Mouse (Mus musculus): ENCODE measurements around the gene Maz.

Maz gene

DNA sequence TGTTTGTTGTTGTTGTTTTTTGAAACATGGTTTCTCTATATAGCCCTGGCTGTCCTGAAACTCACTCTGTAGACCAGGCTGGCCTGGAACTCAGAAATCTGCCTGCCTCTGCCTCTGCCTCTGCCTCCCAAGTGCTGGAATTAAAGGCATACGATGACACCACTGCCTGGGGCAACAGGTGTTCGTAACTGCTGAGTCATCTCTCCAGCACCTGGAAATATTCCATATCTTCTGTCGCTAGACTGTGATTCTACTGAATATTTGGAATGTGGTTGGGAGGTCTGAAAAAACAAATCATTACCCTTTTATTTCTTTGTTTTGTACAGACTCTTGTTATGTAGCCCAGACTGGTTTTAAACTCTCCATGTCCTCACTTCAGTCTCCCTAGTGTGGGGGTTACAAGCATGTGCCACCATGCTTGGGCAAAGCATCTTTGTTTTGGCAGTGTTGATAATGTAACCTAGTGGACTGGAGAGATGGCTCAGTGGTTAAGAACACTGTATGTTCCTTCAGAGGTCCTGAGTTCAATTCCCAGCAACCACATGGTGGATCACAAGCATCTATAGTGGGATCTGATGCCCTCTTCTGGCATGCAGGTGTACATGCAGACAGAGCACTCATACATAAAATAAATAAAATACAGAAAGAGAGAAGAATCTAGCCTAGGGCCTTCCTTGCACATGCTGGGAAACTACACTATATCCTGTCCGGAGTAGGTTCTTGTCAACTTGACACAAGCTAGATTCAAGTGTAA is 22.5 kb downstream of the Maz start:
- DNase-seq = no peak

DNA sequence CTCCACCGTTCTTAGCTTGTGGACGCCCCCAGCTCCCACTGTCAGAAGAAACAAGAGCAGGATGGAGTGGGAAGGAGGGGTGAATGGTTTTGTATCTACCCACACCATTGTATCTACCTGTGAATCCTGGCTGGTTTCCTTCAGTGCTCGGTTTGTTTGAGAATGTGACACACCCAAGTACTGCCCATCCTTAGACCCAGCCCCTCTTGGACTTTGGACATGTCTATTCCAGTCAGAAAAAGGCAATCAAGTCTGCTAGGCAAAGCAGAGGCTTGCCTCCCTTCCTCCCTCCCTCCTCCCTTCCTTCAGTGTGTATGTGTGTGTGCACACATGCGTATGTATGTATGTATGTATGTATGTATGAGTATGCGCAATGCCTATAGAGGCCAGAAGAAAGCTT is 23.2 kb downstream of the Maz start:
- no peak for DNase-seq

DNA sequence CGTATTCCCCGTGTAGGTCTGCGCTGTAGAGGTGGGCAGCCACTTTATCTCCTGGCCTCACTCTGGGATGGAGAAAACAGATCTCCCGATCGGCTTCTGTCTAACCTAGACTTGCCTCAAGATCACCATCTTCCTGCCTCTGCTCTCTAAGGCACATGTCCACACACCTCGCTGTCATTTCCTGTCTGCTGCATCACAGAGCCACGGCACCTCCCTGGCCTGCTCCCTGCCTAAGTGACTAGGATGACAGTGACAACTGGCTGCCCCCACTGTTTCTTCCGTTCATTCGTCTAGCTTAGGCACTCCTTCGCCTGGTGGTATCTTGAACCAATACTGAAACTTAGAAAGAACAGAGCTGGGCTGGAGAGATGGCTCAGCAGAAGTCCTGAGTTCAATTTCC is 27.3 kb downstream of the Maz start:
- peak; percentile 44 for DNase-seq

DNA sequence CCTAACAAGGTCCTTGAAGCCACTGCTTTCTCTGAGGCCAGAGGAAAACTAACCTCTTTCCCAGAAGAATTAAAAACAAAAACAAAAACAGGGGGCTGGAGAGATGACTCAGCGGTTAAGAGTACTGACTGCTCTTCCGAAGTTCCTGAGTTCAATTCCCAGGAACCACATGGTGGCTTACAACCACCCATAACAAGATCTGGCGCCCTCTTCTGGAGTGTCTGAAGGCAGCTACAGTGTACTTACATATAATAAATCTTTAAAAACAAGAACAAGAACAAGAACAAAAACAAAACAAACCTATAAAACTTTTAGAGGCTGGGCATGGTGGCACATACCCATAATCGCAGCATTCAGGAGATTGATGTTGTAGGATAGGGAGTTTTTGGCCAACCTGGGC is 30.4 kb downstream of the Maz start:
- DNase-seq = peak; percentile 37

DNA sequence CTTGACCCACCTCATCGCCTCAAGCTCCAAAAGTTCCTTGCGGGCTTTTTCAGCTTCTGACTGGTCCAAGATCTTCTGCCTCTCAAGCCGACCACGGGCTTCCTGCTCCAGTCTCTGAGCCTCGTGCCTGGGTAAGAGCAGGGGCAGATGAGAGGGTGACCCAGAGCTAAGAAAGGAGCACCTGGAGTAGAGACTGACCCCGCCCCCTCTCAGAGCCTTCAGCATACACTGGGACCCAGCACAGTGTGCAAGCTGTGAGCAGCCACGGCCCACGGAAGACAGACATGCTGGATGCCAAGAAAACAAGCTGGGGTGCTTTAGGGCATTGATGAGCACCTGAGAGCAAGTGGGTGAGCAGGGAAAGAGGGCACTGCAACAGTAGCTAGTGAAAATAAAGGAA is 38.0 kb downstream of the Maz start:
- peak; percentile 72 for DNase-seq

DNA sequence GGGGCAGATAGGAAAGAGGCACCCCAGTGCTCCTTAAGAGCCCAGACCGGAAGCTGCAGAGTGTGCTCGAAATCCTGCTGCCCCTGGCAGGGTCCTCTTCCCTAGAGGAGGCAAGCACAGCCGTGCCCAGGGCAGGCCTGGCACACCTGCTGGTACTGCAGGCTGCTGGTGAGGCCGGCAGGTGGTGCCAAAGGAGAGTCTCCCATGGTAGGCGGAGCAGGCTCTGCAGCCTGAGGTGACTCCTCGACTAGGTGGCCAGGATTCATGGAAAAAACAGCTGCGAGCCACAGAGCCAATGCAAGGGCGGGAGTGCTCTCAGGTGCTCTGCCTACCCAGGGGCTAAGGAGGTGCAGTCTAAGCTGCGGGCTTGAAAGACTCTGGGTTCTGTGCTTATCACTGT is 40.5 kb downstream of the Maz start:
- DNase-seq = peak; percentile 62

DNA sequence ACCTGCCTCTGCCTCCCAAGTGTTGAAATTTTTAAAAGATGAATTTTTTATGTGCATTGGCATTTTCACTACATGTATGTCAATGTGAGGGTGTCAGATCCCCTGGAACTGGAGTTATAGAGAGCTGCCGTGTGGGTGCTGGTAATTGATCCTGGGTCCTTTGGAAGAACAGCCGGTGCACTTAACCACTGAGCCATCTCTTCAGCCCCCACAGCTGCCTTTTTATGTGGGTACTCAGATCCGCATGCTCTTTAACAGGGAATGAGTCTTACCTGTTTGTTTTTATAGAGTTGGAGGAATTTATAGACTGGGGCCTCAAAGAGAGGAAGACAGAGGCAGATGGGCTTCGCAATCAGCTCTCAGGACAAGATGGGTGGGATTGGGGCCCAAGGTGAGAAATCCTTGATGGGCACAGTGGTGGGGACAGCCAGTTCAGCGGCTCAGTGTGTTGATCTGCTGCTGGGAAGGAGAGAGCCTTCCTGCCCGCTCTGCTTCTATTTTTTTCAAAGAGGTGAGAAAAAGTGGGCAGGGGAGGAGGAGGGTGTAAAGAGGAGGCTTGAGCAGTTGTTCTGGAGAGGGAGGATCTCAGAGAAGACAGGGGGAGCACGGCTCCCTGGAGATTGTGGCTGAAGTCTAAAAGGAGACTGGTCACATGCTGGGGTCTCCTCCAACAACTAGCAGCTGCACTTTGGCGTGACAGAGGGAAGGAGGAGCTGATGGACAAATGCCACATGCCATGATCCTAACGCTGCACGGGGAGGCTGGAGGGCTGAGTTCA is 42.0 kb downstream of the Maz start:
- no peak for DNase-seq

DNA sequence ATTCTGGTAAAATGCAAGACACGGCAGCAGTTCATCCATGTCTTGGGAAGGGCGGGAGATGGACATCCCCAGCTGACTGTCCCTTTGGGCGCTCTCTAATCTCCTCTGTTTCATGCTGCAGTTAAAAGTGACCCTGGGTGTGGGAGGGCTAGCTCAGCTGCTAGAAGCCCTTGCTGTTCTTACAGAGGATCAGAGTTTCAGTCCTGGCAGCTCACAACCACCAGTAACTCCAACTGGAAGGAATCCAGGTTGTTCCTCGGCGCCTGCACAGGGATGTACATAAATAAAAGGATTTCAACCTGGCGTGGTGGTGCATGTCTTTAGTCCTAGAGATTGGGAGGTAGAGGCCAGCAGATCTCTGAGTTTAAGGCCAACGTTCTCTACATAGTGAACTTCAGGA is 43.7 kb downstream of the Maz start:
- DNase-seq = no peak

DNA sequence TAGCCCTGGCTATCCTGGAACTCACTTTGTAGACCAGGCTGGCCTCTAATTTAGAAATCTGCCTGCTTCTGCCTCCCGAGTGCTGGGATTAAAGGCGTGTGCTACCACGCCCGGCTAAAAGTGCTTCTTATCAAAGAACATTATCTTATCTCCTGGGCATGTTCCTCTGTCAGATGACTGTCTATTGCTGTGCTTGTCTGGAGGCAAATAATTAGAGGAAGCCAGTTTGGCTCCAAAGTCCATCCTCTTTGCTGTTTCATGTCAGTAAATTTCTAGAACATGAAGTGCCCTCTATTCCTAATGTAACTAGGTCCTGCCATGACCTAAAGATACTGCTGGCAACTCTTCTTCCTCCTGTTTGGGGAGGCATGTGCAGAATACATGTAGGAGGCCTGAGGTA is 44.8 kb downstream of the Maz start:
- no peak for DNase-seq

DNA sequence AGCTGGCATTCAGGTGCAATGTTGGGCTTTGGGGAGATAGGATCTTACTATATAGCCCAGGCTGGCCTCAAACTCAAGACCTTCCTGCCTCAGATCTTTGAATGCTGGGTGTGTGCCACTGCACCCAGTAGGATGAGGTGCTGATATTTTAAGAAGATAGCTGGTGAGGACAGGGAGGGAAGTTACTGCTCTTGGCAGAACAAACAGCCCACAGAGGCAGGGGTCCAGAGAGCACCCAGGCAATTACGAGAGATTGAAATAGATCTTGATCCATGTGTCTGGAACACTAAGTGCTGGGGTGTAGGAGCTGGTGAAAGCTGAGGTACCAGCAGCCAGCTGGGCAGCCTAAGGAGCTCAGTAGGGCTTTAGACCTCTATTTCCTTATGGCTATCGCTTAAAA is 45.2 kb downstream of the Maz start:
- no peak for DNase-seq

DNA sequence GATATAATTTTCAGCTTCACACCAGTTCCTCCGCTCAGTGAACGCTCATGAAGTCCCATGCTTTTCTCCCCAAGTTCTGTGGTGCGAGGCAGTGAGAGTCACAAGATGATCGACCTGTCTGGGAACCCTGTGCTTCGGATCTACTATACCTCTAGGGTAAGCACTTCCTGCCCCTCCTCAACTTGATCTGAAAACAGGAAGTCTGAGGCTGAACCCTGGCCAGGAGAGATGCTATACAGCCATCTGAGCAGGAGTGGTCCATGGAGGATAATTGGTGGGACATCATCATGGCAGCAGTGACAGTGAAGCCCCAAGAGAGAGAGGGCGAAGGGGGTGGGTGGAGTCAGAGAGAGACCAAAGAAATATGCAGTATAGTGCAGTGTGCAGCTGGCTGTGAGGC is 48.0 kb downstream of the Maz start:
- peak; percentile 19 for DNase-seq

DNA sequence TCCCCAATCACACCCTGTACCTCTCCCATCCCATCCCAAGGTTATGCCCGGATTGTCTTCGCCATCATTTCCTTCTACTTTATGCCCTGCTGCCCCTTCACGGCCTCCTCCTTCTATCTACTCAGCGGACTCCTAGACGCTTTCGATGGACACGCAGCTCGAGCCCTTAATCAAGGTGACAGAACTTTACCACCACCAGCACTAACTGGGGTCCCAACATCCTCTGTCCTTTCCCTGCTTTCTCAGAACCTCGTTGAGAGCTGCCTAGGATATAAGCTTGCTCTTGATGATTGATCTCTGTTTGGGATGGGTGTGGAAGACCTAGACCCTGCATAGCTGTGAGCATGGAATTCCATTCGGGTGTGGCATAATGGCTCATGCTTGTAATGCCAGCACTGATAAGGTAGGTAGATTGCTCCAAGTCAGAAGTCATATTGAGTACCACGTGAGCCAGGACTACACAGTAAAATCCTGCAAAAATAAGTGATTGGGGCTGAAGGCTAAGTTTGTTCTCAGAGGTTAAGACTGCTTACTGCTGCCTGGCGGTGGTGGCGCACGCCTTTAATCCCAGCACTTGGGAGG is 49.9 kb downstream of the Maz start:
- DNase-seq = no peak

DNA sequence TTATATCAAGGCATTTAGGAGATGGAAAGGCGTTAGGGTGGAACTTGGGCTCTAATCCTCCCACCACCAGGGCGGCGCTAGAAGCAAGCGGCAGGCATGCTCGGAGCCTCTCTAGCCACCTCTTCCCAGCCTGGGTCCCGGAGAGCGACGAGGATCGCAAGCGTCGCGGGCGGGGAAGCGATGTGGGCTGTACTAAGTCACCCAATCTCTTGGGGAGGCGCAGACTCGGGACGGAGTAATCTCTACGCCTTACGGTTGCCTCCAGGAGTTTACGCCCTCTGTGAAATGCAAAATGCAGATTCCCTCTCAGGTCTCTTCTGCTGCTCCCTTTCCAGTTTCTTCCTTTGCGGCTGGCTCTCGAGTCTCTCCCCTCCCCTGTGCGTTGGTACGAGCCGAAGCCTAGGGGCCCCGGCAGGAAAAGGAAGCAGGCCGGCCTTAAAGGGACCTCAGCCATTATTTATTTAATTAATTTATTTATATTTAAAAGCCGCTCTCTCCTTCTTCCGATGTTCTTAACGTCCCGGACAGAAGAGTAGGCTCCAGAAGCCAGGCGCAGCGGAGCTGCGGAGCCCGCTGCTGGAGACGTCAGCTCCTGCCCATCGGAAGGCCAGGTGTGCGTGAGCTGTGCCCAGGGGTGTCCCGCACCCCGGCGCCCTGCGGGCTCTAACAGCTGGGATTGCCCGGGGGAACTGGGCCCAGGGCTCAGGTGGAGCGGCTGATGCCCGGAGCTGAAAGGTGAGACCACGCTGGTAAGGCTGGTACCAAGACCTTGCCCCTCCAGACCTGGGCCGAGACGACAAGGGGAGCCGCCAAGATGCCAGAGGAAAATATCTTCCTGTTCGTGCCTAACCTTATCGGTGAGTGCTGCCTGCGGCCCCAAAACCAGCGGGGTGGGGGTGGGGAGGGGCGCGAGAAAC is 50.6 kb downstream of the Maz start, which contains the start of gene Cdiptos:
TSS of gene Cdiptos (minus strand) at position 149 of the 917 bp plus-strand sequence.
- DNase-seq = peak; percentile 97

DNA sequence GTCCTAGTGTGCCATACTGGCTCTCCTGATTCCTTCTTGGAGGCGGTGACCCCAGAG is 51.1 kb downstream of the Maz start, which contains the start of gene Cdipt:
TSS of gene Cdipt (plus strand) at position 22 of the 57 bp plus-strand sequence.
- DNase-seq = no peak

DNA sequence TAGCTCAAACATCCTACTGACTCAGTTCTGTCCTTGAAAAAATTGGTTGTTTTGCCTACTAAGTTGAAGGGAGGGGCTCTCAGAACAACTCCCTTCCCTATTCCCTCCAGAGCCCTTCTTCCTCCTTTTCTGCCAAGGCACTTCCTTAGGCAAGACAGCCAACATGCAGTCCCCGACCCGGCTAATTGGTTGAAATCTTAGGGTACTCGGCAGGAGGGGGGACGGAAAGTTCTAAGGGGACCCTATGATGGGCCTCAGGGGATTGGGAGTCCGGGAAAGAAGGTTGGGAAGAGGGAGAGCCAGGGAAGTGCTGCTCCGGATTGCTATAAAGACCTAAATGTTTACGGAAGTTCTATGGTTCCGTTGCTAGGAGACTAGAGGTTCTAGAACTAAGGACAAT is 51.3 kb downstream of the Maz start:
- no peak for DNase-seq
